ENCODE assay signal across 27 mouse cellular contexts in genomic region chr13:46843646-46844045, GRCm38 (mm10).
"Had no signal": no experiment of that assay in that cellular context is flagged by ENCODE, and none has a peak within 500 bp of the region (broad histone marks: within the 10 kb centered on the region; RNA-seq: fewer than 3 reads in every experiment).

No protein-coding gene starts in this region.

- H3K27ac ChIP-seq: heart, embryonic 10.5 days; hindbrain, embryonic 10.5 days; hindbrain, embryonic 12.5 days; hindbrain, embryonic 14.5 days; intestine, embryonic 15.5 days; layer of hippocampus, adult 2 months; left cerebral cortex, adult 2 months; limb, embryonic 10.5 days; limb, embryonic 12.5 days; liver, embryonic 13.5 days; liver, embryonic 15.5 days had no signal

- H3K27me3 ChIP-seq: heart, embryonic 12.5 days; hindbrain, embryonic 12.5 days; intestine, embryonic 15.5 days; limb, embryonic 12.5 days; liver, embryonic 13.5 days; liver, embryonic 15.5 days had no signal

- ATAC-seq: hindbrain, embryonic 16.5 days; inflammation-experienced regulatory T-cells, adult 6 months; intestine, embryonic 15.5 days; intestine, postnatal 0 days had no signal

- H3K4me2 ChIP-seq: heart, embryonic 12.5 days; hindbrain, embryonic 12.5 days; hindbrain, embryonic 14.5 days; intestine, embryonic 15.5 days; limb, embryonic 12.5 days; liver, embryonic 11.5 days; liver, embryonic 13.5 days; liver, embryonic 15.5 days had no signal

- H3K9me3 ChIP-seq: heart, embryonic 10.5 days; heart, embryonic 12.5 days; hindbrain, embryonic 10.5 days; hindbrain, embryonic 12.5 days; intestine, embryonic 15.5 days; limb, embryonic 10.5 days; limb, embryonic 12.5 days; liver, embryonic 13.5 days; liver, embryonic 15.5 days had no signal

- H3K4me3 ChIP-seq: heart, embryonic 10.5 days; heart, embryonic 12.5 days; hindbrain, embryonic 10.5 days; hindbrain, embryonic 12.5 days; intestine, embryonic 15.5 days; layer of hippocampus, adult 2 months; left cerebral cortex, adult 2 months; limb, embryonic 10.5 days; limb, embryonic 12.5 days; liver, embryonic 13.5 days; liver, embryonic 15.5 days had no signal

- H3K9ac ChIP-seq: heart, embryonic 12.5 days; hindbrain, embryonic 12.5 days; hindbrain, embryonic 14.5 days; intestine, embryonic 15.5 days; limb, embryonic 12.5 days; liver, embryonic 13.5 days; liver, embryonic 15.5 days had no signal

- H3K36me3 ChIP-seq: hindbrain, embryonic 10.5 days; hindbrain, embryonic 12.5 days; intestine, embryonic 15.5 days; limb, embryonic 10.5 days; limb, embryonic 12.5 days; liver, embryonic 13.5 days; liver, embryonic 15.5 days had no signal

- DNase-seq: gastrocnemius, postnatal 10 days; gastrocnemius, postnatal 25 days; heart, adult 18-20 months; heart, postnatal 10 days; heart, postnatal 4 days; kidney, adult 18-20 months; kidney, adult 8-10 months; kidney, postnatal 10 days; kidney, postnatal 25 days; kidney, postnatal 4 days; liver; liver, embryonic 13.5 days had no signal

- H3K4me1 ChIP-seq: intestine, embryonic 15.5 days; limb, embryonic 10.5 days; liver, embryonic 13.5 days; liver, embryonic 15.5 days had no signal
